Comparison of ENCODE assay signal across 9 mouse cellular contexts in genomic region chr16:33178278-33179074, GRCm38 (mm10). TPM values are rescaled to one million over a fixed set of nuclear protein-coding genes. Genes with fewer than 3 reads are reported as not detected.
DNase-seq lines count a peak whose midpoint lies in the region; ATAC-seq lines count a peak whose summit lies in the region.
"Had no signal": no experiment of that assay in that cellular context is flagged by ENCODE, and none has a peak within 500 bp of the region (broad histone marks: within the 10 kb centered on the region; RNA-seq: fewer than 3 reads in every experiment).

No protein-coding gene starts in this region.

- no peaks in the 10 kb centered on the region for H3K27me3 ChIP-seq in forebrain, embryonic 15.5 days
- H3K27me3 ChIP-seq in forebrain, embryonic 12.5 days = no peaks in the 10 kb centered on the region
- no peaks in the 10 kb centered on the region for H3K27me3 ChIP-seq in hindbrain, embryonic 16.5 days (replicated peaks; ENCODE audit: control insufficient read depth, insufficient read depth, low read length)
- peaks cover 3% of the 10 kb centered on the region for H3K27me3 ChIP-seq in megakaryocyte, embryonic 14.5 days (replicated peaks)
- H3K27me3 ChIP-seq: Patski had no signal

- WGBS in forebrain, embryonic 15.5 days = 58% methylated on average over 17 of the region's 17 CpGs
- 74% methylated on average over 17 of the region's 17 CpGs for WGBS in forebrain, embryonic 12.5 days
- 56% methylated on average over 17 of the region's 17 CpGs for WGBS in hindbrain, embryonic 16.5 days

- no peak for ATAC-seq in forebrain, embryonic 15.5 days (replicated peaks)
- ATAC-seq in forebrain, embryonic 12.5 days (ENCODE audit: low FRiP score) = no peak
- ATAC-seq in hindbrain, embryonic 16.5 days = no peak
- ATAC-seq: Patski had no signal

- peak; percentile 3 to 41 for DNase-seq in urinary bladder, postnatal 36 days (ENCODE audit: low spot score in 2 of 2)
- no peak for DNase-seq in urinary bladder, adult 2 months (ENCODE audit: low spot score)
- peak; percentile 69 for DNase-seq in testis, postnatal 10 days (ENCODE audit: low spot score)
- no peak for DNase-seq in c-Kit-positive CD71-positive TER-119-positive erythroid progenitor cells, embryonic 14.5 days (ENCODE audit: low spot score)

- H3K27ac ChIP-seq in forebrain, embryonic 15.5 days (replicated peaks) = 0 out of 2 replicates have a peak overlapping the region, but pooled peaks have one; percentile 12
- H3K27ac ChIP-seq in forebrain, embryonic 12.5 days = no peak overlapping the region
- H3K27ac ChIP-seq in hindbrain, embryonic 16.5 days (ENCODE audit: low read depth, low read length) = no peak overlapping the region

- H3K9ac ChIP-seq in forebrain, embryonic 15.5 days (replicated peaks) = no peak overlapping the region
- H3K9ac ChIP-seq in forebrain, embryonic 12.5 days = no peak overlapping the region
- H3K9ac ChIP-seq in hindbrain, embryonic 16.5 days (ENCODE audit: low read depth, low read length) = no peak overlapping the region

- H3K4me1 ChIP-seq in forebrain, embryonic 15.5 days = peaks cover 8% of the 10 kb centered on the region; the same call in 1 of the 2 replicates
- H3K4me1 ChIP-seq in forebrain, embryonic 12.5 days = 0 out of 2 replicates have a peak, but pooled peaks cover 3% of the 10 kb centered on the region
- no peaks in the 10 kb centered on the region for H3K4me1 ChIP-seq in hindbrain, embryonic 16.5 days (ENCODE audit: control insufficient read depth, insufficient read depth, low read depth, low read length)
- H3K4me1 ChIP-seq in megakaryocyte, embryonic 14.5 days = peaks cover 22% of the 10 kb centered on the region

- no peak overlapping the region for H3K4me3 ChIP-seq in forebrain, embryonic 15.5 days
- H3K4me3 ChIP-seq in forebrain, embryonic 12.5 days (replicated peaks) = no peak overlapping the region
- no peak overlapping the region for H3K4me3 ChIP-seq in hindbrain, embryonic 16.5 days (ENCODE audit: low read length)
- peak overlapping the region; percentile 59 for H3K4me3 ChIP-seq in megakaryocyte, embryonic 14.5 days (replicated peaks)

- no peaks in the 10 kb centered on the region for H3K36me3 ChIP-seq in forebrain, embryonic 15.5 days
- no peaks in the 10 kb centered on the region for H3K36me3 ChIP-seq in forebrain, embryonic 12.5 days (replicated peaks)
- H3K36me3 ChIP-seq in hindbrain, embryonic 16.5 days (ENCODE audit: control insufficient read depth, insufficient read depth, low read length) = no peaks in the 10 kb centered on the region
- no peaks in the 10 kb centered on the region for H3K36me3 ChIP-seq in megakaryocyte, embryonic 14.5 days (replicated peaks; ENCODE audit: low read length)

- no peaks in the 10 kb centered on the region for H3K9me3 ChIP-seq in forebrain, embryonic 15.5 days
- no peaks in the 10 kb centered on the region for H3K9me3 ChIP-seq in forebrain, embryonic 12.5 days
- no peaks in the 10 kb centered on the region for H3K9me3 ChIP-seq in hindbrain, embryonic 16.5 days (ENCODE audit: control insufficient read depth, low read length)
- peaks cover 16% of the 10 kb centered on the region for H3K9me3 ChIP-seq in megakaryocyte, embryonic 14.5 days

- H3K4me2 ChIP-seq in forebrain, embryonic 15.5 days (replicated peaks) = 0 out of 2 replicates have a peak overlapping the region, but pooled peaks have one; percentile 3
- H3K4me2 ChIP-seq in forebrain, embryonic 12.5 days = no peak overlapping the region
- H3K4me2 ChIP-seq in hindbrain, embryonic 16.5 days (ENCODE audit: low read length) = peak overlapping the region; percentile 18; the same call in 1 of the 2 replicates

RNA-seq across cellular contexts. Expression of gene Osbpl11, which starts 6.4 kb away (rescaled TPM):
- 20.3 and 22.0 TPM in 2 replicates for polyA plus RNA-seq in forebrain, embryonic 15.5 days (2015; fragmentation: Nextera tagmentation; extraction: Ambion mirVana)
- polyA plus RNA-seq in forebrain, embryonic 12.5 days (2016; fragmentation: Nextera tagmentation; extraction: Ambion mirVana) = 24.1 and 27.8 TPM in 2 replicates
- polyA plus RNA-seq in urinary bladder, adult 2 months (2012; rRNA removed) = 12.1 and 13.6 TPM in 2 replicates
- 11.7 and 15.3 TPM in 2 replicates for polyA plus RNA-seq in hindbrain, embryonic 16.5 days (2015; fragmentation: Nextera tagmentation; extraction: Ambion mirVana)
- polyA plus RNA-seq in megakaryocyte, embryonic 14.5 days (2012; ENCODE audit: insufficient read depth, low replicate concordance) = 1.1 TPM in 2 replicates

Comparison
In these comparisons a context has a peak if more than half of its experiments do, and no peak if none do; other contexts are left out.
1. DNase-seq: peak in urinary bladder, postnatal 36 days (2 of 2) and testis, postnatal 10 days (single experiment); none in urinary bladder, adult 2 months (single experiment) and c-Kit-positive CD71-positive TER-119-positive erythroid progenitor cells, embryonic 14.5 days (single experiment).